Mouse (Mus musculus) stomach, postnatal 0 days (tissue): ENCODE measurements around the gene Tenm3.

ENCODE experiments used
- CTCF ChIP-seq: IDR thresholded peaks from 2 replicates; pipeline ENCODE4 v1.5.1; 2016; ENCODE audit warnings: antibody characterized with exemption, low read depth, mild to moderate bottlenecking, moderate library complexity
- EP300 ChIP-seq: optimal IDR thresholded peaks from 2 replicates; pipeline ENCODE3; 2016; ENCODE audit warnings: antibody characterized with exemption

DNA sequence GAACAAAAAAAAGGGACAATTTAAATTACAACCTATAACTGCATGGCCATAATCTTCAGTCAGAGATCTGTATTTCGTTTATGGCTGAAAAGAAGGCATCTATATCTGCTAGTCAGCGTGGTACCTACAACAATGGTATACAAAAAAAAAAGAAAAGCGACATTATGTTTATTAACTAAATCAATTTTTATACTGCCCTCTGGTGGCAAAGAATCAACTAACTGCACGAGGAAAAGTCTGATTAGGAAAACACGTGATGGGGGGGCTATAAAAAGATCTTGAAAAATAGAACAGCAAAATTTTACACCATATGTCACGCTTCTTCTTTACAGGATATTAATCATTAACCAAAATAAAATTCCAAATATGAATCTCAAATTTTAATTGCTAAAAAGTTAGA lies 316.3 kb downstream of the Tenm3 start:
- TF ChIP-seq CTCF, result peak; percentile 69
- TF ChIP-seq EP300, result no peak
